In genomic region chr10:108161261-108162256, GRCm38 (mm10) we compare ENCODE assay signal across 8 mouse cellular contexts. TPM values are rescaled to one million over a fixed set of nuclear protein-coding genes. Genes with fewer than 3 reads are reported as not detected.
DNase-seq lines count a peak whose midpoint lies in the region; ATAC-seq and TF ChIP-seq lines count a peak whose summit lies in the region.

Ppp1r12a (plus strand) TSS chr10:108162193.

- peak within 1 kb of the TSS; percentile 99 for H3K4me3 ChIP-seq in embryonic facial prominence, embryonic 13.5 days
- H3K4me3 ChIP-seq in heart, adult 2 months, result peak within 1 kb of the TSS; percentile 97
- peak within 1 kb of the TSS; percentile 98 for H3K4me3 ChIP-seq in limb, embryonic 14.5 days (replicated peaks; ENCODE audit: low read length)
- H3K4me3 ChIP-seq in midbrain, postnatal 0 days (ENCODE audit: low read depth, low read length), result peak within 1 kb of the TSS; percentile 100

- peak within 1 kb of the TSS; percentile 98 for H3K27ac ChIP-seq in embryonic facial prominence, embryonic 13.5 days
- H3K27ac ChIP-seq in heart, adult 2 months, result peak within 1 kb of the TSS; percentile 94
- H3K27ac ChIP-seq in limb, embryonic 14.5 days (replicated peaks; ENCODE audit: low read depth, low read length), result peak within 1 kb of the TSS; percentile 98
- peak within 1 kb of the TSS; percentile 100 for H3K27ac ChIP-seq in midbrain, postnatal 0 days (ENCODE audit: low read depth, low read length)

- intact Hi-C loops in heart, adult 2 months (cut with DNase I), result loop anchor here (2.0 to 10.0 kb wide), 3 partner anchors 74 to 283 kb away; no protein-coding TSS in a partner anchor

- peak; percentile 97 for DNase-seq in 3134 (ENCODE audit: extremely low read depth, insufficient read length, low spot score)
- DNase-seq in adrenal gland, postnatal 36 days, result peak; percentile 97 to 98
- DNase-seq in heart, adult 2 months, result peak; percentile 98 to 99
- peak; percentile 96 for DNase-seq in kidney, adult 9 months
- DNase-seq in limb, embryonic 14.5 days (ENCODE audit: low spot score), result peak; percentile 92
- peak; percentile 96 for DNase-seq in midbrain, postnatal 0 days (ENCODE audit: low spot score)
- DNase-seq in spleen, postnatal 14 days (ENCODE audit: low spot score in 2 of 2), result peak; percentile 92 to 94

- no peaks in the 10 kb centered on the region for H3K36me3 ChIP-seq in embryonic facial prominence, embryonic 13.5 days
- H3K36me3 ChIP-seq in heart, adult 2 months (ENCODE audit: control insufficient read depth, insufficient read depth, low read length), result peaks cover 15% of the 10 kb centered on the region
- no peaks in the 10 kb centered on the region for H3K36me3 ChIP-seq in limb, embryonic 14.5 days (ENCODE audit: control insufficient read depth, insufficient read depth, low read length)
- H3K36me3 ChIP-seq in midbrain, postnatal 0 days (ENCODE audit: insufficient read depth, low read length), result no peaks in the 10 kb centered on the region

- peak; percentile 94 for ATAC-seq in embryonic facial prominence, embryonic 13.5 days (ENCODE audit: insufficient number of reproducible peaks, insufficient read depth, low FRiP score, low TSS enrichment, low read depth)
- peak; percentile 95 for ATAC-seq in limb, embryonic 14.5 days (ENCODE audit: low FRiP score, low read depth)
- peak; percentile 96 for ATAC-seq in midbrain, postnatal 0 days (ENCODE audit: low FRiP score)

- peak; percentile 62; the same call in 1 of the 2 replicates for TF ChIP-seq EP300 in heart, adult 2 months (IDR thresholded peaks at IDR 0.05; ENCODE audit: insufficient read depth, low read depth, low read length)

- peak within 1 kb of the TSS; percentile 70 for H3K4me2 ChIP-seq in embryonic facial prominence, embryonic 13.5 days
- H3K4me2 ChIP-seq in limb, embryonic 14.5 days (replicated peaks; ENCODE audit: low read depth, low read length, severe bottlenecking), result peak within 1 kb of the TSS; percentile 75
- H3K4me2 ChIP-seq in midbrain, postnatal 0 days (ENCODE audit: low read depth, low read length, poor library complexity, severe bottlenecking), result peak within 1 kb of the TSS; percentile 69

- no peaks in the 10 kb centered on the region for H3K27me3 ChIP-seq in embryonic facial prominence, embryonic 13.5 days
- H3K27me3 ChIP-seq in heart, adult 2 months (ENCODE audit: control insufficient read depth, insufficient read depth, low read length), result no peaks in the 10 kb centered on the region
- no peaks in the 10 kb centered on the region for H3K27me3 ChIP-seq in limb, embryonic 14.5 days (ENCODE audit: control insufficient read depth, insufficient read depth, low read length)
- H3K27me3 ChIP-seq in midbrain, postnatal 0 days (ENCODE audit: insufficient read depth, low read length), result no peaks in the 10 kb centered on the region

- no peak for TF ChIP-seq CTCF in heart, adult 2 months (IDR thresholded peaks at IDR 0.05)
- no peak for TF ChIP-seq CTCF in midbrain, postnatal 0 days (IDR thresholded peaks at IDR 0.05)

- no peaks in the 10 kb centered on the region for H3K9me3 ChIP-seq in embryonic facial prominence, embryonic 13.5 days
- H3K9me3 ChIP-seq in limb, embryonic 14.5 days (ENCODE audit: control insufficient read depth, low read length), result no peaks in the 10 kb centered on the region
- no peaks in the 10 kb centered on the region for H3K9me3 ChIP-seq in midbrain, postnatal 0 days (ENCODE audit: low read length)

- WGBS in embryonic facial prominence, embryonic 13.5 days, result under 1% methylated on average over 79 of the region's 89 CpGs
- under 1% methylated on average over 80 of the region's 89 CpGs for WGBS in heart, adult 2 months
- WGBS in limb, embryonic 14.5 days, result under 1% methylated on average over 67 of the region's 89 CpGs
- WGBS in midbrain, postnatal 0 days, result under 1% methylated on average over 76 of the region's 89 CpGs

- H3K9ac ChIP-seq in embryonic facial prominence, embryonic 13.5 days, result peak within 1 kb of the TSS; percentile 99
- peak within 1 kb of the TSS; percentile 99 for H3K9ac ChIP-seq in heart, adult 2 months (ENCODE audit: low read depth, low read length)
- peak within 1 kb of the TSS; percentile 98 for H3K9ac ChIP-seq in limb, embryonic 14.5 days (ENCODE audit: low read depth, low read length, severe bottlenecking)
- peak within 1 kb of the TSS; percentile 99 for H3K9ac ChIP-seq in midbrain, postnatal 0 days (replicated peaks; ENCODE audit: low read length, poor library complexity, severe bottlenecking)

- H3K79me2 ChIP-seq in heart, adult 2 months (replicated peaks; ENCODE audit: control insufficient read depth, insufficient read depth, low read length), result peaks cover 2% of the 10 kb centered on the region; the same call in 1 of the 2 replicates

- peaks cover 20% of the 10 kb centered on the region for H3K4me1 ChIP-seq in embryonic facial prominence, embryonic 13.5 days
- H3K4me1 ChIP-seq in heart, adult 2 months (ENCODE audit: control insufficient read depth, insufficient read depth, low read length), result peaks cover 5% of the 10 kb centered on the region; the same call in 1 of the 2 replicates
- peaks cover 8% of the 10 kb centered on the region for H3K4me1 ChIP-seq in limb, embryonic 14.5 days (ENCODE audit: control insufficient read depth, insufficient read depth, low read length)
- peaks cover 14% of the 10 kb centered on the region; the same call in 1 of the 2 replicates for H3K4me1 ChIP-seq in midbrain, postnatal 0 days (ENCODE audit: insufficient read depth, low read length)

- peak; percentile 74 for TF ChIP-seq POLR2A in heart, adult 2 months (IDR thresholded peaks at IDR 0.05; ENCODE audit: insufficient read depth, low read depth, low read length)
- peak; percentile 96; the same call in 1 of the 2 replicates for TF ChIP-seq POLR2A in limb, embryonic 14.5 days (IDR thresholded peaks at IDR 0.05; ENCODE audit: borderline replicate concordance, extremely low read depth, insufficient read depth, insufficient read length)

RNA-seq across cellular contexts. Expression of gene Ppp1r12a, which starts in this region (rescaled TPM):
- 100 to 1,000 TPM; 102 to 127 TPM for total RNA-seq in adrenal gland, postnatal 36 days (2021)
- 86.3 and 98.6 TPM in 2 replicates for polyA plus RNA-seq in embryonic facial prominence, embryonic 13.5 days (2015; fragmentation: Nextera tagmentation; extraction: Ambion mirVana)
- total RNA-seq in heart, adult 2 months (2021), result 10 to 100 TPM; 58.3 to 59.4 TPM
- 19.4 and 35.2 TPM in 2 replicates for polyA plus RNA-seq in heart, adult 2 months (2012; rRNA removed)
- polyA plus RNA-seq in limb, embryonic 14.5 days (2012; rRNA removed), result 49.5 and 58.0 TPM in 2 replicates
- 72.8 and 77.0 TPM in 2 replicates for polyA plus RNA-seq in limb, embryonic 14.5 days (2014; fragmentation: Nextera tagmentation; extraction: Ambion mirVana)
- 71.7 and 83.9 TPM in 2 replicates for total RNA-seq in midbrain, postnatal 0 days (2014; rRNA removed)
- polyA plus RNA-seq in midbrain, postnatal 0 days (2015; fragmentation: Nextera tagmentation; extraction: Ambion mirVana), result 52.0 and 54.3 TPM in 2 replicates

Comparison
In these comparisons a context has a peak if more than half of its experiments do, and no peak if none do; other contexts are left out.
1. Peak in every context shown above with its lines: DNase-seq, ATAC-seq, H3K4me3 ChIP-seq and H3K27ac ChIP-seq.